Mouse (Mus musculus): ENCODE results near the gene Lrpprc.

Gene Lrpprc

DNA sequence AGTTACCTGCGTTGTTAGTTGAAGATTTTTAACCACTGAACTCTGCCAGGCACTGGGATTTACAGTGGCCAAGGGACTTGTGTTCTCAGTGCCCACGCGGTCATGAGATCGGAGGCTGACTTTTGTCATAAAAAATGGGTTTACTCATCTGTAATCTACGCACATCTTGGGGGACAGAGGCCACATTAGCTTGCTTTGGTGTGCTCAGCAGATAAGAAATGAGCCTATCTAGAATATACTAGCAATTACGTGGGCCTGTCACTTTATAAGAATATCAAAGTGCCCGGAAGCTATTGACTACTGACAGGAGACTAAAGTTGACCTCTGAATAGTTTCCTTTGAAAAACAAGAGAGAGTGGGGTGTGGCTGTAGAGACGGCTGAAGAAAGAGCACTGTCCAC lies 131.6 kb downstream of the Lrpprc start:
- DNase-seq = no peak

DNA sequence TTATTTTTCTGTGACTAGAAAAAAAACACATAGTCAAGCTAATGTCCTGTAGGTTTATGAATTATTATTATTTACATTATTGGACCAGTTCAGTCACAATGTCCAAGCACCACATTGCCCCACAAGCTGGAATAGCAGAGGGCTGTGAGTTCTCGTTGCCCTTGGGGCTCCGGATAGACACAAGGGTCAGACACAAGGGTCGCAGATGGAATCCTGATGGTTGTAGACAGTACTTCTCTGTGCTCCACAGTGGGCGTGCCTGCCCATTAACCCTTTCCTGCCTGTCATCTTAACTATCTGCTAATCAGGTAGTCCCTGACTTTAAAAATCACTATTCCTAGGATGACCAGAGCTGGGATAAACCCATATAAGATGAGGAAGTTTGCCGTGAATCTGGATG lies 132.4 kb downstream of the Lrpprc start:
- DNase-seq = no peak

- DNase-seq = no peak
Measured at GRCm38 (mm10) chr17:84657782-84658181, 132.8 kb downstream of the Lrpprc start.

DNA sequence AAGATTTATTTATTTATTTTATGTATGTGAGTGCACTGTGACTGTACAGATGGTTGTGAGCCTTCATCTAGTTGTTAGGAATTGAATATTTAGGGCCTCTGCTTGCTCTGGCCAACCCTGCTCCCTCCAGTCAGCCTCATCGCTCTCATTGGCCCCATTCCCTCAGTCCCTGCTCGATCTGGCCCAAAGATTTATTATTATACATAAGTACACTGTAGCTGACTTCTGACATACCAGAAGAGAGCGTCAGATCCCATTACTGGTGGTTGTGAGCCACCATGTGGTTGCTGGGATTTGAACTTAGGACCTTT lies 133.2 kb downstream of the Lrpprc start:
- no peak for DNase-seq

- DNase-seq = no peak
Measured at GRCm38 (mm10) chr17:84656653-84657421, 133.8 kb downstream of the Lrpprc start.

GRCm38 (mm10) chr17:84656205-84656604 lies 134.4 kb downstream of the Lrpprc start:
- DNase-seq = no peak
